Mouse (Mus musculus): ENCODE measurements at regions not wholly inside any gene's neighbourhood (a gene's known extent, or its start where the extent isn't known, plus 50 kb on each side); places are given as distances from the start of the nearest gene placed in this dataset.

DNA sequence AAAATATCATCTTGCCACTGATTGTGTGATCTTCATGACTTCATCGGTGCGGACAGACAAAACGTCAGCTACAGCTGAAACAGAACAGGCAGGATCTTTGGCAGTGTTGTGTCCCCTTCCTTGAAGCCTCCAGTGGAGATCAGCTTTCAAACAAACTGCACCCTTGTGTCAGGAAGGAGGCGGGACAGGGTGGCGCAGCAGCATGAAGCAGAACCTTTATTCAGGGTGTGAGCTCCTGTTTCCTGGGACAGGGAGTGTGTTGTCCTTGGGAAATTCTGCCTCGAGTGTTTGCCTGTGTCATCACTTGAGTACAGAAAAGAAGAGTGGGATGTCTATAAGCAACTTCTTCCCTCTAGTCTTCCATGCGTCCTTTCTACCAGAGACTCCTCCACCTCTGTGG lies 232.7 kb upstream of the A1bg start:
- ATAC-seq (ENCODE audit: low FRiP score, low TSS enrichment) (no peak), DNase-seq (ENCODE audit: low spot score) (no peak)
- Histone ChIP-seq H3K4me1 (replicated peaks; ENCODE audit: control insufficient read depth, insufficient read depth) (no peaks in the 10 kb centered on the region), H3K27ac (replicated peaks) (no peak overlapping the region), H3K27me3 (ENCODE audit: control insufficient read depth, insufficient read depth, low read length) (no peaks in the 10 kb centered on the region), H3K4me3 (ENCODE audit: low read depth, low read length) (no peak overlapping the region), H3K36me3 (ENCODE audit: control insufficient read depth, insufficient read depth, low read length) (no peaks in the 10 kb centered on the region), H3K9me3 (ENCODE audit: control insufficient read depth, low read length) (no peaks in the 10 kb centered on the region), H3K9ac (ENCODE audit: low read length) (no peak overlapping the region), H3K4me2 (replicated peaks; ENCODE audit: low read depth) (no peak overlapping the region)
- WGBS, result 42% methylated on average over 7 of the region's 7 CpGs
- TF ChIP-seq CTCF (IDR thresholded peaks at IDR 0.05; ENCODE audit: low read depth), result peak; percentile 7; the same call in 1 of the 2 replicates
- no peak for TF ChIP-seq EP300 (optimal IDR thresholded peaks at IDR 0.05)

DNA sequence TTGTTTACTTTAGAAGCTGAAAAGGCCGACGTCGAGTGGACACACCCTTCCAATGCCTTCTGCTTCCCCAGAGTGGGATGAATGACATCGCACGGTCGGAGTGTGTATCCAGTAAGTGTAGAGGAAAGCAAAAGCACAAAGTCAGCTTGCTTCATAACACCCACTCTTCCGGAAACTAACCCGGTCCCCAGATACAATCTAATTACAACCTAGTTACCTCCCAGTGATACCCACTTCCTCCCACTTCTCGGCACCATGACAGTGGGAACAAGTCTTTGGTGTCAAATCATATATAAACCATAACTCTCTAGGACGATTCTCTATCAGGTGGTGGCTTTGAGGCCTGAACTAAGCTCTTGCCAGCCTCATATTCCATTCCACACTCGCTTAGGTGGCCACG lies 231.4 kb upstream of the A1bg start:
- Histone ChIP-seq H3K4me2 (replicated peaks; ENCODE audit: low read depth) (no peak overlapping the region), H3K36me3 (ENCODE audit: control insufficient read depth, insufficient read depth, low read length) (no peaks in the 10 kb centered on the region), H3K9ac (ENCODE audit: low read length) (no peak overlapping the region), H3K27ac (replicated peaks) (no peak overlapping the region), H3K27me3 (ENCODE audit: control insufficient read depth, insufficient read depth, low read length) (no peaks in the 10 kb centered on the region), H3K4me3 (ENCODE audit: low read depth, low read length) (no peak overlapping the region), H3K9me3 (ENCODE audit: control insufficient read depth, low read length) (no peaks in the 10 kb centered on the region), H3K4me1 (replicated peaks; ENCODE audit: control insufficient read depth, insufficient read depth) (no peaks in the 10 kb centered on the region)
- TF ChIP-seq CTCF (IDR thresholded peaks at IDR 0.05; ENCODE audit: low read depth), result no peak
- no peak for TF ChIP-seq EP300 (optimal IDR thresholded peaks at IDR 0.05)
- ATAC-seq (ENCODE audit: low FRiP score, low TSS enrichment) (no peak), DNase-seq (ENCODE audit: low spot score) (no peak)
- WGBS, result 61% methylated on average over 12 of the region's 12 CpGs

DNA sequence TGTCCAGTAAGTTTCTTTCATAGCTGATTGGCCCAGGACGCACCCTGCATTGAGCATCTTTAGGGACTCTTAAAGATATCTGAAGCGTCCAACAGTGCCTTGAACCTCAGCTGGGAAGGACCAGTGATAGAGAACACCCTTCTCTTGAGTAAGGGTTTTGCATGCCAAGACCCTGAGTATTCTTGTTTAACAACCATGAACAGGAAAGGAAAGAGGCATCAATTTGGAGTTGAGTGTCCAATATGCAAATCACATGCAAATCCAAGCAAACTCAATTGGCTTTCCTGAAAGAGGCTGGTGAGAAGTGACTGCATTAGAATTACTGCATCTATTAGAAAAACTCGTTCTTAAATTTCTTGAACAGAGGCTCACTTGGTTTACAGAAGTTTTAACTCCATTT lies 220.0 kb upstream of the A1bg start:
- no peak overlapping the region for H3K9ac ChIP-seq (ENCODE audit: low read length)
- H3K9me3 ChIP-seq (ENCODE audit: control insufficient read depth, low read length), result no peaks in the 10 kb centered on the region
- no peak overlapping the region for H3K4me3 ChIP-seq (ENCODE audit: low read depth, low read length)
- H3K27ac ChIP-seq (replicated peaks), result no peak overlapping the region
- H3K27me3 ChIP-seq (ENCODE audit: control insufficient read depth, insufficient read depth, low read length), result no peaks in the 10 kb centered on the region
- TF ChIP-seq CTCF (IDR thresholded peaks at IDR 0.05; ENCODE audit: low read depth), result no peak
- no peak for DNase-seq (ENCODE audit: low spot score)
- WGBS, result 77% methylated on average over 3 of the region's 3 CpGs
- H3K4me1 ChIP-seq (replicated peaks; ENCODE audit: control insufficient read depth, insufficient read depth), result no peaks in the 10 kb centered on the region
- no peaks in the 10 kb centered on the region for H3K36me3 ChIP-seq (ENCODE audit: control insufficient read depth, insufficient read depth, low read length)
- no peak for ATAC-seq (ENCODE audit: low FRiP score, low TSS enrichment)
- H3K4me2 ChIP-seq (replicated peaks; ENCODE audit: low read depth), result no peak overlapping the region

DNA sequence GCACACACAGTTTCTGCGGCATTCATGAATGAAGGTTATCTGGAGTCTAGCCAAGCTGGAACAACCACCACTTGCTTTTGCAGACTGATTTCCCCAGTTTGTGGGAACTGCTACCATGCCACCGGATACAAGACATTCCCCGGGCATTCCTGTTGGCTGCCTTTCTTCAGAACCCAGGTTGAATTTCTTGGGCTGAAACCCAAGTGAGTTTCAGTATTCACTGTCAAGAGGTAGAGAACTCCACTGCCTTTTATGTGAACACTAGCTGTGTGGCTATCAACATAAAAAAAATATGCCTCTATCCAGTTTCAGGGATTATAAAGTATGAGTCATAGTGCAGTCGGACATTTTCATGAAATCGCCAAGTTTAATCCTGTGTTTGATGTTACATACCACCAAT lies 216.3 kb upstream of the A1bg start:
- Histone ChIP-seq H3K4me3 (ENCODE audit: low read depth, low read length) (no peak overlapping the region), H3K9me3 (ENCODE audit: control insufficient read depth, low read length) (no peaks in the 10 kb centered on the region), H3K27me3 (ENCODE audit: control insufficient read depth, insufficient read depth, low read length) (no peaks in the 10 kb centered on the region), H3K4me2 (replicated peaks; ENCODE audit: low read depth) (no peak overlapping the region), H3K4me1 (replicated peaks; ENCODE audit: control insufficient read depth, insufficient read depth) (no peaks in the 10 kb centered on the region), H3K27ac (replicated peaks) (no peak overlapping the region), H3K9ac (ENCODE audit: low read length) (no peak overlapping the region), H3K36me3 (ENCODE audit: control insufficient read depth, insufficient read depth, low read length) (no peaks in the 10 kb centered on the region)
- DNase-seq (ENCODE audit: low spot score), result no peak
- TF ChIP-seq CTCF (IDR thresholded peaks at IDR 0.05; ENCODE audit: low read depth), result no peak
- no peak for TF ChIP-seq EP300 (optimal IDR thresholded peaks at IDR 0.05)
- WGBS, result 56% methylated on average over 5 of the region's 5 CpGs
- ATAC-seq (ENCODE audit: low FRiP score, low TSS enrichment), result no peak

DNA sequence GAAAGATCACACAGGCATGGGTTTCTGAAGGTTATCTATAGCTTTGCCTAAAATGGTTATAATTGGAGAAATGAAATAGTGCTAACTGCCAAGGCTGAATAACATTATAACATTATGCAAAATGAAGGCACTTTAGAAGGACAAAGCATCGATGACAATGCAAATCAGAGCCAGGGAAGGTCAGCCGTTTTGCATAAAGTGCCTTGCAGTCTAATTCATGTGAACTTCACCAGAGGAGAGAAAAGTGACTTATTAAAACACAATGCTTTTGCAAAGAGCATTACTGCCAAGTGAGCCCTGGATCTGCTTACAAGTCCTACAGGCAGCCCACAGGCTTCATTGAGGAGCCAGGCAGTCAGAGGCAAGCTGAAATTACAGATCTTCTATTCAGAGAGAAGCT lies 214.0 kb upstream of the A1bg start:
- Histone ChIP-seq H3K4me2 (replicated peaks; ENCODE audit: low read depth) (no peak overlapping the region), H3K36me3 (ENCODE audit: control insufficient read depth, insufficient read depth, low read length) (no peaks in the 10 kb centered on the region), H3K27me3 (ENCODE audit: control insufficient read depth, insufficient read depth, low read length) (no peaks in the 10 kb centered on the region), H3K9me3 (ENCODE audit: control insufficient read depth, low read length) (no peaks in the 10 kb centered on the region), H3K27ac (replicated peaks) (no peak overlapping the region), H3K4me3 (ENCODE audit: low read depth, low read length) (no peak overlapping the region), H3K4me1 (replicated peaks; ENCODE audit: control insufficient read depth, insufficient read depth) (no peaks in the 10 kb centered on the region), H3K9ac (ENCODE audit: low read length) (no peak overlapping the region)
- 67% methylated on average over 2 of the region's 2 CpGs for WGBS
- ATAC-seq (ENCODE audit: low FRiP score, low TSS enrichment), result no peak
- TF ChIP-seq EP300 (optimal IDR thresholded peaks at IDR 0.05) (no peak), CTCF (IDR thresholded peaks at IDR 0.05; ENCODE audit: low read depth) (no peak)
- DNase-seq (ENCODE audit: low spot score), result no peak

DNA sequence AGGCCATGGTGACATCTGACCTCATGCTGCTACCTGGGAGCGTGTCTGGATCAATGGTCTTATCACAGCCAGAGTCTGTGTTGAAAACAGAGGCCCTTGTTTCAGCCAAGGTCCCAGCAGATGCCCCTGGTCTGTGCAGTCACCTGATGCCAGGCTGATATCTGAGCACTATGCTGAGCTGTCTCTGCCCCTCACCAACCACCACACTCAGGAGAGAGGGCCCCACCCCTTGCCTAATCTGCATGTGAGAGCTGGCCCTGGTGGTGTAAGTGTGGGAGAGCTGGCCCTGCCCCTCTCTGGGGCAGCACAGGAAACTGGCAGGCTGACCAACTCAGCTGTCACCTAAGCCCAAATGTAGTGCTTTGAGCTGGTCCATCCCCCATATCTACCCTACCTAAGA lies 210.5 kb upstream of the A1bg start:
- Histone ChIP-seq H3K4me3 (ENCODE audit: low read depth, low read length) (no peak overlapping the region), H3K9ac (ENCODE audit: low read length) (no peak overlapping the region), H3K9me3 (ENCODE audit: control insufficient read depth, low read length) (no peaks in the 10 kb centered on the region), H3K4me2 (replicated peaks; ENCODE audit: low read depth) (no peak overlapping the region), H3K36me3 (ENCODE audit: control insufficient read depth, insufficient read depth, low read length) (no peaks in the 10 kb centered on the region), H3K27ac (replicated peaks) (no peak overlapping the region), H3K27me3 (ENCODE audit: control insufficient read depth, insufficient read depth, low read length) (no peaks in the 10 kb centered on the region), H3K4me1 (replicated peaks; ENCODE audit: control insufficient read depth, insufficient read depth) (no peaks in the 10 kb centered on the region)
- TF ChIP-seq CTCF (IDR thresholded peaks at IDR 0.05; ENCODE audit: low read depth), result no peak
- TF ChIP-seq EP300 (optimal IDR thresholded peaks at IDR 0.05), result no peak
- DNase-seq (ENCODE audit: low spot score) (no peak), ATAC-seq (ENCODE audit: low FRiP score, low TSS enrichment) (no peak)
- 67% methylated on average over 1 of the region's 1 CpGs for WGBS

Measured in stomach, postnatal 0 days (tissue).